Mouse (Mus musculus): ENCODE data around the gene Smtnl2. TPM values are rescaled to one million over a fixed set of nuclear protein-coding genes. Genes with fewer than 3 reads are reported as not detected.
A peak's percentile ranks its signal among the peaks of the same experiment; 100 is the strongest.
"Not testable (repeated sequence)": the region's sequence is repeated elsewhere in the genome, so short reads cannot be mapped to it uniquely, and the experiment has no call there.

Gene Smtnl2
- polyA plus RNA-seq, 1 experiment from 2014 or later, result 11.3 TPM

GRCm38 (mm10) chr11:72349016-72349415, 62.5 kb downstream of the Smtnl2 start:
- no peaks in the 10 kb centered on the region for H3K9me3 ChIP-seq (replicated peaks)
- H3K36me3 ChIP-seq, result no peaks in the 10 kb centered on the region
- H3K27me3 ChIP-seq (replicated peaks), result no peaks in the 10 kb centered on the region
- 0 out of 2 replicates have a peak, but pooled peaks cover 2% of the 10 kb centered on the region for H3K4me1 ChIP-seq
- H3K27ac ChIP-seq, result no peak overlapping the region
- H3K4me2 ChIP-seq, result no peak overlapping the region
- no peak overlapping the region for H3K4me3 ChIP-seq
- 56% methylated on average over 8 of the region's 8 CpGs for WGBS (ENCODE audit: insufficient replicate concordance)
- ATAC-seq, result no peak
- no peak overlapping the region for H3K9ac ChIP-seq

DNA sequence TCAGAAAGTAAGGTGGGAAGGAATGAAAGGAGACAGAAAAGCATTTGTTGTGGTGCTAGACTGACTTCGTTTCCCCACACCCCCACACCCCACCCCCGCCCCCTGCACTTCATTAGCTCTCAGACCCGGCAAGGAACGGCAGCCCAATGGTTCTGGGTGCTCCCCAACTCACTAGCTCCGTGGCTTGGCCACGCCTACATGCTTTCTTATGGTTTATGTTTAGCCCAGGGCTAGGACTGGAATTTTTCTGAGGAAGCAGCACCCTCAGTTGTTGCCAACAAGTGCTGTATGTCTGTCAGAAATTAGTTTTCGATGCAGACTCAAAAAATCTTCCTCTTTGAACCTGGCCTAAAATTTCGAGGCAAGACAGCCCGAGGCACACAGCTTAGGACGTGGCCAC, 63.0 kb downstream of the Smtnl2 start:
- Histone ChIP-seq H3K36me3 (no peaks in the 10 kb centered on the region), H3K27ac (no peak overlapping the region), H3K9me3 (replicated peaks) (no peaks in the 10 kb centered on the region), H3K4me1 (0 out of 2 replicates have a peak, but pooled peaks cover 4% of the 10 kb centered on the region), H3K27me3 (replicated peaks) (no peaks in the 10 kb centered on the region), H3K4me3 (no peak overlapping the region), H3K4me2 (no peak overlapping the region), H3K9ac (no peak overlapping the region)
- WGBS (ENCODE audit: insufficient replicate concordance), result 38% methylated on average over 10 of the region's 10 CpGs
- no peak for ATAC-seq

DNA sequence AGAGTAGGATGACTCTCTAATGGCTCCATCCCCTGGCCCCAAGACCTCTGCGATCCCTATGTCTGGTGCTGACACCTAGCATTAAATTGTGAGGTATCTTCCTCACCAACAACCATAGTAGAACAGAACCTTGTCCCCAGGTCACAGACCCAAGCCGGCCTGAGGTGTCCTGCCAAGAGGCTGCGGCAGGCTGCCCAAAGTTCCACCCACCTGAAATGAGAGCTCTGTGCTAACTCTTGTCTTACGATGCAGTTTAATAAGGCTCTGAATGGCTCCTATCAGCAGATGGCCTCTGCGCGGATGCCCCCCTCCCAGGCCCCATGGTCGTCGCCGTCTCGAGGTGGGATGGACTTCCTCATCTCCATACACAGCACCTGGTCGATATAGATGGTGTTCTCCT, 67.0 kb downstream of the Smtnl2 start:
- Histone ChIP-seq H3K4me2 (no peak overlapping the region), H3K27ac (no peak overlapping the region), H3K36me3 (no peaks in the 10 kb centered on the region), H3K4me3 (no peak overlapping the region), H3K4me1 (0 out of 2 replicates have a peak, but pooled peaks cover 4% of the 10 kb centered on the region), H3K27me3 (replicated peaks) (no peaks in the 10 kb centered on the region), H3K9ac (no peak overlapping the region), H3K9me3 (replicated peaks) (no peaks in the 10 kb centered on the region)
- no peak for ATAC-seq
- 66% methylated on average over 11 of the region's 11 CpGs for WGBS (ENCODE audit: insufficient replicate concordance)

- no peak overlapping the region for H3K4me3 ChIP-seq
- no peaks in the 10 kb centered on the region for H3K9me3 ChIP-seq (replicated peaks)
- H3K27me3 ChIP-seq (replicated peaks), result peaks cover 4% of the 10 kb centered on the region; the same call in 1 of the 2 replicates
- H3K4me2 ChIP-seq, result 0 out of 2 replicates have a peak overlapping the region, but pooled peaks have one; percentile 6
- WGBS (ENCODE audit: insufficient replicate concordance), result 21% methylated on average over 8 of the region's 8 CpGs
- H3K36me3 ChIP-seq, result no peaks in the 10 kb centered on the region
- no peak overlapping the region for H3K27ac ChIP-seq
- H3K9ac ChIP-seq, result no peak overlapping the region
- no peak for ATAC-seq
- H3K4me1 ChIP-seq, result 0 out of 2 replicates have a peak, but pooled peaks cover 4% of the 10 kb centered on the region
Measured at GRCm38 (mm10) chr11:72343904-72344303, 67.6 kb downstream of the Smtnl2 start.

- not testable (repeated sequence) for H3K4me1 ChIP-seq; H3K27ac ChIP-seq; H3K9ac ChIP-seq; H3K9me3 ChIP-seq (replicated peaks); H3K27me3 ChIP-seq (replicated peaks); ATAC-seq; H3K4me2 ChIP-seq; H3K36me3 ChIP-seq; H3K4me3 ChIP-seq
- WGBS (ENCODE audit: insufficient replicate concordance), result 75% methylated on average over 5 of the region's 5 CpGs
Measured at GRCm38 (mm10) chr11:72343238-72343625, 68.3 kb downstream of the Smtnl2 start.

- no peak overlapping the region for H3K4me3 ChIP-seq
- H3K9me3 ChIP-seq (replicated peaks), result no peaks in the 10 kb centered on the region
- 0 out of 2 replicates have a peak, but pooled peaks cover 4% of the 10 kb centered on the region for H3K4me1 ChIP-seq
- no peak overlapping the region for H3K27ac ChIP-seq
- H3K27me3 ChIP-seq (replicated peaks), result peaks cover 8% of the 10 kb centered on the region; the same call in 1 of the 2 replicates
- no peak overlapping the region for H3K9ac ChIP-seq
- 0 out of 2 replicates have a peak overlapping the region, but pooled peaks have one; percentile 3 for H3K4me2 ChIP-seq
- H3K36me3 ChIP-seq, result no peaks in the 10 kb centered on the region
- 7% methylated on average over 7 of the region's 7 CpGs for WGBS (ENCODE audit: insufficient replicate concordance)
- ATAC-seq, result peak; percentile 66
Measured at GRCm38 (mm10) chr11:72342549-72343237, 68.8 kb downstream of the Smtnl2 start.

GRCm38 (mm10) chr11:72339716-72340115, 71.8 kb downstream of the Smtnl2 start:
- Histone ChIP-seq H3K4me1 (0 out of 2 replicates have a peak, but pooled peaks cover 4% of the 10 kb centered on the region), H3K36me3 (no peaks in the 10 kb centered on the region), H3K27me3 (replicated peaks) (peaks cover 13% of the 10 kb centered on the region; the same call in 1 of the 2 replicates), H3K4me3 (no peak overlapping the region), H3K4me2 (no peak overlapping the region), H3K9me3 (replicated peaks) (no peaks in the 10 kb centered on the region), H3K9ac (no peak overlapping the region), H3K27ac (no peak overlapping the region)
- WGBS (ENCODE audit: insufficient replicate concordance), result 67% methylated on average over 4 of the region's 4 CpGs
- no peak for ATAC-seq

Small RNA genes lying within 50 kb of the gene (microRNA-seq; reads per million reads assigned to microRNA genes)
- not detected for gene Mir6338

Other genes with a start within 250 kb of the Smtnl2 start
- gene Gm43951, start 204.9 kb downstream of the Smtnl2 start, polyA plus RNA-seq (2016; fragmentation: Nextera tagmentation; extraction: Ambion mirVana), result 0.05 and 0.07 TPM in 2 replicates
- gene 4933427D14Rik, start 204.3 kb downstream of the Smtnl2 start, polyA plus RNA-seq (2016; fragmentation: Nextera tagmentation; extraction: Ambion mirVana), result 5.3 and 7.6 TPM in 2 replicates
- 95.4 and 96.6 TPM in 2 replicates for gene Txndc17, start 204.2 kb downstream of the Smtnl2 start, polyA plus RNA-seq (2016; fragmentation: Nextera tagmentation; extraction: Ambion mirVana)
- 15.0 and 16.7 TPM in 2 replicates for gene Med31, start 196.1 kb downstream of the Smtnl2 start, polyA plus RNA-seq (2016; fragmentation: Nextera tagmentation; extraction: Ambion mirVana)
- not detected in 2 replicates for gene Slc13a5, start 144.5 kb downstream of the Smtnl2 start, polyA plus RNA-seq (2016; fragmentation: Nextera tagmentation; extraction: Ambion mirVana)
- 2.2 and 2.4 TPM in 2 replicates for gene Xaf1, start 110.1 kb downstream of the Smtnl2 start, polyA plus RNA-seq (2016; fragmentation: Nextera tagmentation; extraction: Ambion mirVana)
- gene Fbxo39, start 97.3 kb downstream of the Smtnl2 start, polyA plus RNA-seq (2016; fragmentation: Nextera tagmentation; extraction: Ambion mirVana), result not detected in 2 replicates
- 0.08 and 0.12 TPM in 2 replicates for gene Tekt1, start 49.3 kb downstream of the Smtnl2 start, polyA plus RNA-seq (2016; fragmentation: Nextera tagmentation; extraction: Ambion mirVana)
- 0.12 TPM in 1 of 2 replicates, not detected in the other for gene Ggt6, start 23.8 kb upstream of the Smtnl2 start, polyA plus RNA-seq (2016; fragmentation: Nextera tagmentation; extraction: Ambion mirVana)
- 174 and 192 TPM in 2 replicates for gene Mybbp1a, start 29.6 kb upstream of the Smtnl2 start, polyA plus RNA-seq (2016; fragmentation: Nextera tagmentation; extraction: Ambion mirVana)
- gene Spns2, start 78.2 kb upstream of the Smtnl2 start, polyA plus RNA-seq (2016; fragmentation: Nextera tagmentation; extraction: Ambion mirVana), result 11.1 and 11.7 TPM in 2 replicates
- gene Spns3, start 138.8 kb upstream of the Smtnl2 start, polyA plus RNA-seq (2016; fragmentation: Nextera tagmentation; extraction: Ambion mirVana), result 1.8 and 2.0 TPM in 2 replicates
- gene Ube2g1, start 195.6 kb upstream of the Smtnl2 start, polyA plus RNA-seq (2016; fragmentation: Nextera tagmentation; extraction: Ambion mirVana), result 36.7 and 37.3 TPM in 2 replicates